Mouse (Mus musculus) ES-Bruce4 (cell line): ENCODE data around the gene Dqx1.

Experiments used
- CTCF ChIP-seq: IDR thresholded peaks from one replicate; pipeline ENCODE4 v1.8.1; 2011; ENCODE audit warnings: low read depth, low read length
- EP300 ChIP-seq: IDR thresholded peaks from 2 replicates; pipeline ENCODE4 v1.6.1; 2011; ENCODE audit warnings: low read depth, low read length; ENCODE audit not compliant: insufficient read depth
- POLR2A ChIP-seq: IDR thresholded peaks from one replicate; pipeline ENCODE4 v1.8.1; 2011; ENCODE audit warnings: low read length; ENCODE audit not compliant: insufficient read depth

- TF ChIP-seq CTCF (no peak), POLR2A (no peak), EP300 (no peak)
These were observed 58.2 kb downstream of the Dqx1 start for GRCm38 (mm10) chr6:83115682-83116372.
